Mouse (Mus musculus): Measurements from ENCODE around the gene Hoxa2. TPM values are rescaled to one million over a fixed set of nuclear protein-coding genes. Genes with fewer than 3 reads are reported as not detected.

Hoxa2 gene
- 2.7 TPM for polyA plus RNA-seq (2014; fragmentation: Illumina TruSeq; extraction: RNeasy Lipid Tissue Mini Kit (QIAGEN cat#74804); ENCODE audit: low read depth, low replicate concordance)

GRCm38 (mm10) chr6:52164626-52165440, at the start of gene Hoxa2:
Gene Hoxa2 (minus strand): TSS chr6:52164831.

GRCm38 (mm10) chr6:52213119-52213986, 48.7 kb upstream of the Hoxa2 start, which contains the start of the genes Hoxa3 and Gm28308:
Gene Hoxa3 (minus strand): TSS chr6:52213336.
Gene Gm28308 (minus strand): TSS chr6:52213339.

GRCm38 (mm10) chr6:52208072-52208867, 43.6 kb upstream of the Hoxa2 start, which contains the start of gene Hoxa6:
Gene Hoxa6 (minus strand): TSS chr6:52208722.

GRCm38 (mm10) chr6:52204050-52204752, 39.6 kb upstream of the Hoxa2 start, which contains the start of gene Hoxa5:
Gene Hoxa5 (minus strand): TSS chr6:52204587.

GRCm38 (mm10) chr6:52190906-52191810, 26.5 kb upstream of the Hoxa2 start, which contains the start of gene Hoxa4:
Gene Hoxa4 (minus strand): TSS chr6:52191753.

GRCm38 (mm10) chr6:52177061-52177735, 12.6 kb upstream of the Hoxa2 start, which contains the start of gene 5730596B20Rik:
Gene 5730596B20Rik (plus strand): TSS chr6:52177498.

GRCm38 (mm10) chr6:52158276-52159051, 6.2 kb downstream of the Hoxa2 start, which contains the start of gene Hoxa1:
Gene Hoxa1 (minus strand): TSS chr6:52158317.

Other genes with a start within 250 kb of the Hoxa2 start
- 39.8 TPM for gene Skap2, start 152.3 kb downstream of the Hoxa2 start, polyA plus RNA-seq (2014; fragmentation: Illumina TruSeq; extraction: RNeasy Lipid Tissue Mini Kit (QIAGEN cat#74804); ENCODE audit: low read depth, low replicate concordance)
- 1.3 TPM for gene Hoxa1, start 6.5 kb downstream of the Hoxa2 start, polyA plus RNA-seq (2014; fragmentation: Illumina TruSeq; extraction: RNeasy Lipid Tissue Mini Kit (QIAGEN cat#74804); ENCODE audit: low read depth, low replicate concordance)
- 0.84 TPM for gene 5730596B20Rik, start 12.7 kb upstream of the Hoxa2 start, polyA plus RNA-seq (2014; fragmentation: Illumina TruSeq; extraction: RNeasy Lipid Tissue Mini Kit (QIAGEN cat#74804); ENCODE audit: low read depth, low replicate concordance)
- 4.5 TPM for gene Hoxa4, start 26.9 kb upstream of the Hoxa2 start, polyA plus RNA-seq (2014; fragmentation: Illumina TruSeq; extraction: RNeasy Lipid Tissue Mini Kit (QIAGEN cat#74804); ENCODE audit: low read depth, low replicate concordance)
- 11.7 TPM for gene Hoxa5, start 39.8 kb upstream of the Hoxa2 start, polyA plus RNA-seq (2014; fragmentation: Illumina TruSeq; extraction: RNeasy Lipid Tissue Mini Kit (QIAGEN cat#74804); ENCODE audit: low read depth, low replicate concordance)
- gene Hoxa6, start 43.9 kb upstream of the Hoxa2 start, polyA plus RNA-seq (2014; fragmentation: Illumina TruSeq; extraction: RNeasy Lipid Tissue Mini Kit (QIAGEN cat#74804); ENCODE audit: low read depth, low replicate concordance) = 5.7 TPM
- gene Hoxa3, start 48.5 kb upstream of the Hoxa2 start, polyA plus RNA-seq (2014; fragmentation: Illumina TruSeq; extraction: RNeasy Lipid Tissue Mini Kit (QIAGEN cat#74804); ENCODE audit: low read depth, low replicate concordance) = 8.9 TPM
- 1.7 TPM for gene Gm28308, start 48.5 kb upstream of the Hoxa2 start, polyA plus RNA-seq (2014; fragmentation: Illumina TruSeq; extraction: RNeasy Lipid Tissue Mini Kit (QIAGEN cat#74804); ENCODE audit: low read depth, low replicate concordance)
- gene Hoxa7, start 57.0 kb upstream of the Hoxa2 start, polyA plus RNA-seq (2014; fragmentation: Illumina TruSeq; extraction: RNeasy Lipid Tissue Mini Kit (QIAGEN cat#74804); ENCODE audit: low read depth, low replicate concordance) = 20.0 TPM
- 7.2 TPM for gene Hoxa9, start 66.3 kb upstream of the Hoxa2 start, polyA plus RNA-seq (2014; fragmentation: Illumina TruSeq; extraction: RNeasy Lipid Tissue Mini Kit (QIAGEN cat#74804); ENCODE audit: low read depth, low replicate concordance)
- 2.5 TPM for gene Hoxa10, start 76.0 kb upstream of the Hoxa2 start, polyA plus RNA-seq (2014; fragmentation: Illumina TruSeq; extraction: RNeasy Lipid Tissue Mini Kit (QIAGEN cat#74804); ENCODE audit: low read depth, low replicate concordance)
- 0.42 TPM for gene Hoxa11, start 81.0 kb upstream of the Hoxa2 start, polyA plus RNA-seq (2014; fragmentation: Illumina TruSeq; extraction: RNeasy Lipid Tissue Mini Kit (QIAGEN cat#74804); ENCODE audit: low read depth, low replicate concordance)
- not detected for gene Hoxa13, start 96.0 kb upstream of the Hoxa2 start, polyA plus RNA-seq (2014; fragmentation: Illumina TruSeq; extraction: RNeasy Lipid Tissue Mini Kit (QIAGEN cat#74804); ENCODE audit: low read depth, low replicate concordance)
- 0.34 TPM for gene Evx1, start 148.7 kb upstream of the Hoxa2 start, polyA plus RNA-seq (2014; fragmentation: Illumina TruSeq; extraction: RNeasy Lipid Tissue Mini Kit (QIAGEN cat#74804); ENCODE audit: low read depth, low replicate concordance)

All from adipose tissue, adult 10 weeks (tissue).